Mouse (Mus musculus): ENCODE data around the gene Mtfr2.

- TF ChIP-seq POLR2A (IDR thresholded peaks at IDR 0.05; ENCODE audit: insufficient read depth, low read depth, low read length) (no peak), CTCF (IDR thresholded peaks at IDR 0.05) (no peak)
Measured at GRCm38 (mm10) chr10:20409181-20409580, 61.6 kb downstream of the Mtfr2 start.
